Mouse (Mus musculus) T-helper 2 cell (primary cell): ENCODE data around the gene Ndufaf2.

Experiments
- in situ Hi-C: fragments of 300-600 bp; cut with MboI, MseI; formaldehyde crosslinking; loops from one replicate; pipeline ENCODE4 v1.15.1; 2025; ENCODE audit warnings: high pct_unique_total_duplicates

Ndufaf2 gene

DNA sequence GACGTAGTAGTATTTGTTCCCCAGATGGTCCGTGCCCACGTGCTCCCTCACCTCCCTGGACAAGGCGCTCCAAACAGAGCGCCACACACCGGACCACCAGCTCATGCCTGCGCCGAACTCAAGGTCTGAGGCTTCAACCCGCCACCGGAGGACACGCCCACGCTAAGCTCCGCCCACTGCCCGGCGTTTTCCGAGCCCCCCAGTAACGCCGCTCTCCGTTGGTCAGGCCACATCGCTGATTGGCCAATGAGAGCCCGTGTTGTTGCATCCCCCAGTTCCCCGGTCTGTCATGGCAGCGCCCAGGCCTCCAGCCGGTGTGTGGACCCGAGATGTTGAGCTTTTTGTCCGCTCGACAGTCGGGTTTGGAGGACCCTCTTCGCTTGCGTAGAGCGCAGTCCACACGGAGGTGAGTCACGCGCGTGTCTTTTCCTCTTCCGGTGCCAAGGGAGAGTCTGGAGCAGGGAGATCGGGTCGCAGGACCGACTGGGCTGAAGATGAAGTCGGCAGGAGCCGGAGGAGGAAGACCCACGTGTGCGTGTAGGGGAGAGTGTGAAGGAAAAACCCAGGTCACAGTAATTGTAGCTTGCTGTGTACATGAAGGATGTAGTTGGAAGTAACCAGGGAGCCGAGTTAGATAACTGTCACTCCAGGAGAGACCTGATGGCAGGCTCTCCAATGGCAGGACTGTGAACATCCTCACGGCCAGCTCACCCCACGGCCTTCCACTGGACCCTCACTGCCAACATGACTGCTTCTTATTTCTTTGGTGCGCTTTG, at the start of gene Ndufaf2, which contains the start of gene Ercc8:
Ndufaf2 (minus strand) TSS at position 159 of the 776 bp plus-strand sequence.
Ercc8 (plus strand) TSS at position 267 of the 776 bp plus-strand sequence.
- in situ Hi-C loops: no loop called here

- in situ Hi-C loops: loop anchor here (25.0 kb wide), 1 partner anchor 1004 kb away; no protein-coding TSS in a partner anchor
Observed at GRCm38 (mm10) chr13:108208090-108208489, 49.7 kb upstream of the Ndufaf2 start.

DNA sequence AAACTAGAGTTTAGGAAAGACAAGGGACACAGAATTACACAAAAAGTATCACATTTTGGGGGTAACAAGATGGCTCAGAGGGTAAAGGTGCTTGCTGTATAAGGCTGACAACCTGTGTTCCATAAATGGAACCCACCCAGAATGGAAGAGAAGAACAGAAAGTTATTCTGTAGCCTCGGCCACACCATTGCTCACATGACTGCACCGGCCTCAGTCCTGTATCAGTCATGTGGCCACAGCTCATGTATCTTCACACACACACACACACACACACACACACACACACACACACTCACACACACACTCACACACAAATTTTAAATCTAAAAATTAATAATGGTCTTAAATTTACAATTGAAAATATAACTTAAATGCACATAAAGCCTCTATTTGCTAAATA, 49.0 kb upstream of the Ndufaf2 start:
- in situ Hi-C loops: loop anchor here (25.0 kb wide), 1 partner anchor 1005 kb away; no protein-coding TSS in a partner anchor

GRCm38 (mm10) chr13:108204857-108205256, 46.4 kb upstream of the Ndufaf2 start:
- in situ Hi-C loops: loop anchor here (25.0 kb wide), 1 partner anchor 1007 kb away; no protein-coding TSS in a partner anchor

GRCm38 (mm10) chr13:108195474-108195873, 37.1 kb upstream of the Ndufaf2 start:
- in situ Hi-C loops: loop anchor here (10.0 kb wide), 1 partner anchor 139 kb away; no protein-coding TSS in a partner anchor

- in situ Hi-C loops: loop anchor here (10.0 kb wide), 1 partner anchor 144 kb away; no protein-coding TSS in a partner anchor
Observed at GRCm38 (mm10) chr13:108191074-108191720, 32.8 kb upstream of the Ndufaf2 start.

DNA sequence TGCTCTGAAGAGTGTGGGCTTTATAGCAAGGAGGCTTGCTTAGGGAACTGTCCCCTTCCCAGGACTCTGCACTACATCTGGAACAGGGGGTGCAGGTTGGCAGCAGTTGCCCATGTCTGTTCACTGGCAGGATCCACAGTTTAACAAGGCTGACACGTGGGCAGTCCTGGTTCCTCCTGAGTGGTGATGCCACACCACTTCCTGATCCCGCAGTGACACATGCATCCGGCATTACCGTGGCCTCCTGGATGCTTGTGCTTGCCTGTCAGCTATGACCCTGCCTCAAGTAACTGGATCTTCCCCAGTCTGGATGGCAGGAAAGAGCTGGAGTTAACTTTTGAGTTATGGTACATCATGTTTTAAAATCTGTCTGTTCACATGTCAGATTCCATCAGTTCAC, 29.6 kb upstream of the Ndufaf2 start:
- in situ Hi-C loops: no loop called here

DNA sequence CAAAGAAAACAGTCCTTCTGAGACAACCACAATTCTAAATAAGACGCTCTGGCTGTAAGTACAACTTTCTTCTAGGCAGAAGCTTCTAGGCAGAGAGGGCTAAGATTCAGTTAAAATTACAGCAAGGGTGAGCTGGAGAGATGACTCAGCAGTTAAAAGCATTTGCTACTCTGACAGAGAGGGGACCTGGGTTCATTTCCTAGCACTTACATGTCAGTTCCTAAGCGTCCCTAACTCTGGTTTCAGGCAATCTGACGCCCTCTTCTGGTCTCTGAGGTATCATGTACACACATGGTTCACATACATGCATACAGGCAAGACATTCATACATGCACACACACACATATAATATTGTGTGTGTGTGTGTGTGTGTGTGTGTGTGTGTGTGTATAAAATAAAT, 27.1 kb upstream of the Ndufaf2 start:
- in situ Hi-C loops: no loop called here

GRCm38 (mm10) chr13:108184743-108185255, 26.4 kb upstream of the Ndufaf2 start:
- in situ Hi-C loops: no loop called here

- in situ Hi-C loops: no loop called here
Observed at GRCm38 (mm10) chr13:108180821-108181220, 22.4 kb upstream of the Ndufaf2 start.

DNA sequence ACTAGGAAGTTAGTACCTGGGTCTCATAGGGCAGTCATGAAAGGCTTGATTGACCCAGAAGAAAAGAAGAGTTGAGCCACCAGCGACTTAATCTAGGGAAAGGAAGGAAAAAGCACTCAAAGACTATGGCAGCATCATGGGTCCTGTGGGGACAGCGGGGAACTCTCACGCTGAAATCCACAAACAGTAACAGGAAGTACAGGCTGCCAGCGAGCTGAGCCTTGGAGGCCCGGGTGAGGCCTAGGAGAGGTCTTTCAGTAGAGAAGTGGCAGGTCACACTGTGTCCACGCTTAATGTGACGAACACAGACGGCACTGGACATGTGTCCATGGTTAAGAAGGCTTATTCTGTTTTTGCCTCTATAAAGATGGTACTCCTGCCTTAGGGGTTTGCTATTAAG, 21.2 kb upstream of the Ndufaf2 start:
- in situ Hi-C loops: no loop called here

DNA sequence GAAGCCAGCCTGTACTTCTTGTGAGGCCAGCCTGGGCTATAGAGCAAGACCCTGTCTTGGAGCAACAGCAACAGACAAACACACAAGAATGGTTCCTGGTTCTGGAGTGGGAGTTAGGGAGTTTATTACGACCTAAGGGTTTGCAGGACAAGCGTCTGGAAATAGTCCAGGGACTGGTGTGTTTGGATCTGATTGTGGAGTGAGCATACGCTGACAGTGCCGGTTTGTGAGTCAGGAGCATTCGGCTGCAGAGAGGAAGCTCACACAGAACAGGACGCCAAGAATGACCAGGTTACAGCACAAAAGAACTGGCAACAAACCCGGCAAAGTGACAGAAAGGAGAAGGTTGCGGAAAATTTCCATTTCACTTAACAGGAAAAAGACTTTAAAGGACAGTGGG, 12.1 kb upstream of the Ndufaf2 start:
- in situ Hi-C loops: no loop called here

DNA sequence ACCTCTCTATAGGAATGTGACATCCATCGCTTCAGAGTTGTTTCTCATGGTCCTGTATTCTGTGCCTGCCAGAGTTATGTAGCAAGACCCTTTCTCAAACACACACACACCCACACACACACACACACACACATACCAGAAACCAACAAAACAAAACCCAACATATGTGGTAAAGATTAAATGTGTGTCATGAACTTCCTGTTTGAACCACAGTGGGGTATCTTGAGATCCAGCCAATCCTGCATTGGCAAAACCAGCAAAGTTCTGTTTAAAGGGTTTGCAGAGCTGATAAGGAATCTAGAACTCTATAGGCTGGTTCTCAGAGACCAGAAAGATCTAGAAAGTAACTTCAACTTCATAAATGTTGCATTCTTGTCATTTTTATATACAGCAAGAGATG, 11.6 kb upstream of the Ndufaf2 start:
- in situ Hi-C loops: no loop called here

DNA sequence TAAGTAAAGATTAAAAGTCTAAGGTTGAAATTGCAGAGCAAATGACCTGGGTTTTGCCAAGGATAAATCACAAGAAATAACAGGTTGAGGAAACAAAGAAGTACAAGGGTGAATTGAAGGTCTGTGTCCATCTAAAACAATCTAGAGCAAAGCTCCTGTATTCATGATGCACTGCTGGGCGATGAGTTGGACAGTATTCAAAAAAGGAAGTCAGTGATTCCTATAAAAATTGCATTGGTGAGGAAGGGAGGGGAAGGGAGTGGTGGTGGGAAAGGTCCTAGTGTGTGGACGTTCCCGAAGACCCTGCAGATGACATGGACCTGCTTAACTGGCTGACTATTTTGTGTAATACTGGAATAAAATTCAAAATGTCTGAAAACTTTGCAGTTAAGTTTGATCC, 6.2 kb upstream of the Ndufaf2 start:
- in situ Hi-C loops: loop anchor here (5.0 kb wide), 1 partner anchor 148 kb away; no protein-coding TSS in a partner anchor

DNA sequence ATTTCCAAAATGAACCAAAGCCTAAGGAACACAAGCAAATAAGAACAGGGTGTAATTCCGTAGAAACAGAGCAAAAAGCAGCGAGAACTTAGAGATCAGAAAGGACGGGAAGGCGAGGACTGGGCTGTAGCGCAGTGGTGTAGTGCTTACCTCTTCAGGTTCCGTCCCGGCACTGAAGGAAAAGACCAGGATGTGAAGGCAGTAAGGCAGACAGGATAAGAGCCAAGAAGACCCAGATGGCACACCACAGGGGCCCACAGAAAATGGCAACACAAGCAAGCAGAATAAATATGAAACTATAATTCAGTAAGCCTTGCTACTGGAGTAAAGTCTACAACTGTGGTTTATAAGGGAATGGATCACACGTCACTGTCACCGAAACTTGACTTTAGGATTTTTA, 5.5 kb upstream of the Ndufaf2 start:
- in situ Hi-C loops: loop anchor here (5.0 kb wide), 1 partner anchor 148 kb away; no protein-coding TSS in a partner anchor

GRCm38 (mm10) chr13:108159963-108160362, 1.5 kb upstream of the Ndufaf2 start:
- in situ Hi-C loops: loop anchor here (5.0 kb wide), 1 partner anchor 152 kb away; no protein-coding TSS in a partner anchor

DNA sequence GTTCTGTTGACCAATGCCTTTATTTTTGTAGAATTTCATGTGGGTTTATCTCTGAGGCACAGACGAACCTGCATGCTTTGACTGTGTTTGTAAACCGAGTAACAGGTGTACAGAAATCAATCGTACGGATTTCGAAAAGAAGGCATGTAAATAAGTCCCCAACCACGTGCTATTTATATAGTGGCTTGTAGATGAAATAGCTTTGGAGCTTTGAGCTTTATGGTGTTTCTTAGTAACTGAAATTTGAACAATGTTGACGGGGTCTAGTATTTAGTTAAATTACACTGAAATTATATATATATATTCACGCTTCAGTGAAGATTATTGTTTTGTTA, 785 bp upstream of the Ndufaf2 start:
- in situ Hi-C loops: no loop called here

DNA sequence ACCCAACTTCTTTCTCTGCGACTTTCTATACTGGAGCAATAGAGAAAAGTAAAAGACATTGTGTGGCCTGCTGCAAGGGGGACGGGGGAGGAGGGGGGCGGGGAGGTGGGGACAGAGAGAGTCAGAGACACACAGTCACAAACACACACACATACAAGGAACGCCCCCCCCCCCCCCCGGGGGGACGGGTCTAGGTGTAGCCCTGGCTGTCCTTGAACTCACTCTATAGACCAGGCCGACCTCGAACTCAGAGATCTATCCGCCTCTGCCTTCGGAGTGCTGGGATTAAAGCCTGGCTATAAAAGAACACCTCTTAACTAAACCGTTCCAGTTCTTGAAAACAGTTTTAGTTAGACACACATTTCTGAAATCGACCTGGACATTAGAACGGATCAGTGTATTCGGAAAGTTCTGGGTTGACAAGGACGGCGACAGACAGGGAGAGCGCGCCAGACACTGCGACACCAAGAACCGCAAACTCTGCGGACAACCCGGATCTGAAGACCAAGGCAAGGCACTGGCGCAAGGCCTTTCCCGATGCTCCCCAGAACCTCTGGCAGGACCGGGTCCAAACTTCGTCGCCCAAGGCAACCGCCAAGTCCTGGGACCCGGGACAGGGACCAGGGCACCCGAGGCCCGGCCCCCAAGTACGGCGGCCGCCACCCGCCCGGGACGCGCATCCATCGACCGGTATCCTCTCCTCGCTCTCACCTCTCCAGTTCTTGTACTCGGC, 525 bp downstream of the Ndufaf2 start:
- in situ Hi-C loops: no loop called here

- in situ Hi-C loops: no loop called here
Observed at GRCm38 (mm10) chr13:108157156-108157555, 1.3 kb downstream of the Ndufaf2 start.

DNA sequence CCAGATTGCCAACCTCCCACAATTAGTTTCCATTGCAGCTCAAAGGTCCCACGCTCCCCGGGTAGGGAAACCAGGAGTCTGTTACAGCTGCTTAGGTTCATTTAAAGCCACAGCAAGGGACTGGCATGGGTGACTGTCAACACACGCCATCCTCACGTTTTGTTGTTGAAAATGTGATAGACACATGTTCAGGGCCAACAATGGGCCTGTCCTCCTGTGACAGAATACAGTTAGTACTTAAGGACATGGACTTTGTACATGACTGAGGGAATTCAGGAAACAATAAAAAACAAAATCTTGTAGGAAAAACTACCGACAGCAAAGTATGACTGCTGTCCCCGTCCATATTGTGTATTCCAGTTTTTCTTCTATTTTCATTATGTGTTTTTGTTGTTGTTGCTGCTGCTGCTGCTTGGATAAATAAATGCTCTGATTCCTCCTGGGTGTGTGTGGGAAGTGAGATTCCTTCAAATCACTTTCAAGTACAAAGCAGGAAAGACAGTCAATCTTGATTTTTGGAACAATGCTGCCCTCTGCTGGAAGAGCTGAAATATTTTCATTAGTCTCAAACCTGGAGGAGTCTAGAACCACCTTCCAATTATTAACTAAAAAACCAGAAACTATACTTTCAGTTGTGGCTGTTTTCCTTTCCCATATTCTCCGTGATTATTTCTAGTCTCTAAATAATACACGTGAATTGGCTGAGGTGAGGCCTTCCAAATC, 5.6 kb downstream of the Ndufaf2 start:
- in situ Hi-C loops: no loop called here

DNA sequence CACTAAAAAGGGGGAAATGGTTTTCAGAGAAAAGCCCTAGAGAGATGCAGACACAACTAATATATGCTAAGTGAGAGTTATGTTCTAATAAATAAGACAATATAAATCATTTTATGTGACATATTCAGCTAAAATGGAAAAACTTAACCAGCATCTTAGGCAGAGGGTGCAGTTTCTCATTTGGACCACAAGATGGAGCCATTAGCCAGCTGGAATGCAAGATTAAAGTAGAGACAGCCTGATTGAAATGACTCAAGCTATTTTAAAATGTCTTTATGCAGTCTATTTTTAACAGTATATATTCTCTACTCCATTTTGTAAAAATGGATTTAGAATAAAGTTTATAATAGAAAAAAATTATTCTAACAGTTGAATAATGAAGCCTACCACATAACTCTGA, 6.6 kb downstream of the Ndufaf2 start:
- in situ Hi-C loops: no loop called here
